In genomic region chr11:98772667-98773171, GRCm38 (mm10) we compare ENCODE assay signal across 9 mouse cellular contexts. TPM values are rescaled to one million over a fixed set of nuclear protein-coding genes. Genes with fewer than 3 reads are reported as not detected.
DNase-seq lines count a peak whose midpoint lies in the region; ATAC-seq lines count a peak whose summit lies in the region.
"Had no signal": no experiment of that assay in that cellular context is flagged by ENCODE, and none has a peak within 500 bp of the region (broad histone marks: within the 10 kb centered on the region; RNA-seq: fewer than 3 reads in every experiment).

No protein-coding gene starts in this region.

- intact Hi-C loops in heart, postnatal 10 days (cut with DNase I) = loop anchor here (2.0 kb wide), 1 partner anchor 14 kb away; no protein-coding TSS in a partner anchor

- no peak for ATAC-seq in liver, embryonic 15.5 days (ENCODE audit: insufficient read depth)
- ATAC-seq in stomach, embryonic 15.5 days (ENCODE audit: insufficient read depth, low FRiP score, low read depth) = no peak

- no peak overlapping the region for H3K4me3 ChIP-seq in liver, embryonic 15.5 days (replicated peaks)
- no peak overlapping the region for H3K4me3 ChIP-seq in stomach, embryonic 15.5 days (replicated peaks)

- DNase-seq in adrenal gland, adult (ENCODE audit: inconsistent age in 2 of 2, low spot score in 1 of 2) = peak; percentile 91 to 96
- no peak for DNase-seq in adrenal gland, postnatal 4 days (ENCODE audit: low spot score in 2 of 2)
- peak; percentile 73 for DNase-seq in urinary bladder, adult 2 months (ENCODE audit: low spot score)
- no peak for DNase-seq in urinary bladder, postnatal 10 days (ENCODE audit: low spot score)
- peak; percentile 90 to 91 for DNase-seq in heart, postnatal 10 days
- DNase-seq in frontal cortex, postnatal 25 days (ENCODE audit: low spot score in 2 of 2) = no peak

- H3K4me1 ChIP-seq in liver, embryonic 15.5 days (replicated peaks) = peaks cover 99% of the 10 kb centered on the region
- peaks cover 64% of the 10 kb centered on the region for H3K4me1 ChIP-seq in stomach, embryonic 15.5 days

- H3K27ac ChIP-seq in liver, embryonic 15.5 days (replicated peaks) = peak overlapping the region; percentile 69
- H3K27ac ChIP-seq in stomach, embryonic 15.5 days = peak overlapping the region; percentile 79
- H3K27ac ChIP-seq: neural tube, embryonic 13.5 days had no signal

- no peaks in the 10 kb centered on the region for H3K27me3 ChIP-seq in liver, embryonic 15.5 days
- no peaks in the 10 kb centered on the region for H3K27me3 ChIP-seq in stomach, embryonic 15.5 days (replicated peaks)
- H3K27me3 ChIP-seq: neural tube, embryonic 13.5 days had no signal

- H3K9ac ChIP-seq in liver, embryonic 15.5 days = no peak overlapping the region
- no peak overlapping the region for H3K9ac ChIP-seq in stomach, embryonic 15.5 days

- no peaks in the 10 kb centered on the region for H3K9me3 ChIP-seq in liver, embryonic 15.5 days (replicated peaks)
- no peaks in the 10 kb centered on the region for H3K9me3 ChIP-seq in stomach, embryonic 15.5 days
- H3K9me3 ChIP-seq: neural tube, embryonic 13.5 days had no signal

- 47% methylated on average over 8 of the region's 8 CpGs for WGBS in liver, embryonic 15.5 days (ENCODE audit: insufficient replicate concordance)
- 49% methylated on average over 8 of the region's 8 CpGs for WGBS in stomach, embryonic 15.5 days

- H3K36me3 ChIP-seq in liver, embryonic 15.5 days (replicated peaks) = peaks cover 17% of the 10 kb centered on the region; the same call in 1 of the 2 replicates
- H3K36me3 ChIP-seq in stomach, embryonic 15.5 days = peaks cover 16% of the 10 kb centered on the region; the same call in 1 of the 2 replicates

- peak overlapping the region; percentile 30 for H3K4me2 ChIP-seq in liver, embryonic 15.5 days
- H3K4me2 ChIP-seq in stomach, embryonic 15.5 days = peak overlapping the region; percentile 83; the same call in 1 of the 2 replicates

RNA-seq across cellular contexts. Expression of gene Nr1d1, which starts 2.4 kb away (rescaled TPM):
- 100 to 1,000 TPM; 104 to 115 TPM for total RNA-seq in adrenal gland, postnatal 4 days (2021)
- polyA plus RNA-seq in urinary bladder, adult 2 months (2012; rRNA removed) = 119 and 219 TPM in 2 replicates
- total RNA-seq in heart, postnatal 10 days (2021) = 10 to 100 TPM; 31.1 to 32.7 TPM
- polyA plus RNA-seq in liver, embryonic 15.5 days (2015; fragmentation: Nextera tagmentation; extraction: Ambion mirVana) = 0.63 and 0.85 TPM in 2 replicates
- 2.4 and 2.5 TPM in 2 replicates for polyA plus RNA-seq in stomach, embryonic 15.5 days (2015; fragmentation: Nextera tagmentation; extraction: Ambion mirVana)

RNA-seq across cellular contexts. Expression of gene Msl1, which starts 22.6 kb away (rescaled TPM):
- 100 to 1,000 TPM; 119 to 121 TPM for total RNA-seq in adrenal gland, postnatal 4 days (2021)
- 57.0 and 58.7 TPM in 2 replicates for polyA plus RNA-seq in urinary bladder, adult 2 months (2012; rRNA removed)
- total RNA-seq in heart, postnatal 10 days (2021) = 10 to 100 TPM; 70.3 to 83.4 TPM
- 5.2 and 5.8 TPM in 2 replicates for polyA plus RNA-seq in liver, embryonic 15.5 days (2015; fragmentation: Nextera tagmentation; extraction: Ambion mirVana)
- 23.0 and 23.6 TPM in 2 replicates for polyA plus RNA-seq in stomach, embryonic 15.5 days (2015; fragmentation: Nextera tagmentation; extraction: Ambion mirVana)

RNA-seq across cellular contexts. Expression of gene Casc3, which starts 32.0 kb away (rescaled TPM):
- total RNA-seq in adrenal gland, postnatal 4 days (2021) = 10 to 100 TPM; 45.2 to 54.8 TPM
- polyA plus RNA-seq in urinary bladder, adult 2 months (2012; rRNA removed) = 24.7 and 29.5 TPM in 2 replicates
- 10 to 100 TPM; 29.0 to 29.7 TPM for total RNA-seq in heart, postnatal 10 days (2021)
- 14.4 and 16.2 TPM in 2 replicates for polyA plus RNA-seq in liver, embryonic 15.5 days (2015; fragmentation: Nextera tagmentation; extraction: Ambion mirVana)
- 31.7 and 35.3 TPM in 2 replicates for polyA plus RNA-seq in stomach, embryonic 15.5 days (2015; fragmentation: Nextera tagmentation; extraction: Ambion mirVana)

RNA-seq across cellular contexts. Expression of gene Thra, which starts 32.3 kb away (rescaled TPM):
- total RNA-seq in adrenal gland, postnatal 4 days (2021) = 100 to 1,000 TPM; 181 to 195 TPM
- polyA plus RNA-seq in urinary bladder, adult 2 months (2012; rRNA removed) = 62.2 and 88.1 TPM in 2 replicates
- 100 to 1,000 TPM; 172 to 190 TPM for total RNA-seq in heart, postnatal 10 days (2021)
- polyA plus RNA-seq in liver, embryonic 15.5 days (2015; fragmentation: Nextera tagmentation; extraction: Ambion mirVana) = 7.2 and 7.6 TPM in 2 replicates
- 42.7 and 44.7 TPM in 2 replicates for polyA plus RNA-seq in stomach, embryonic 15.5 days (2015; fragmentation: Nextera tagmentation; extraction: Ambion mirVana)

RNA-seq across cellular contexts. Expression of gene Med24, which starts 43.5 kb away (rescaled TPM):
- total RNA-seq in adrenal gland, postnatal 4 days (2021) = 10 to 100 TPM; 75.7 to 84.8 TPM
- 29.6 and 32.8 TPM in 2 replicates for polyA plus RNA-seq in urinary bladder, adult 2 months (2012; rRNA removed)
- 10 to 100 TPM; 44.9 to 52.1 TPM for total RNA-seq in heart, postnatal 10 days (2021)
- polyA plus RNA-seq in liver, embryonic 15.5 days (2015; fragmentation: Nextera tagmentation; extraction: Ambion mirVana) = 24.2 and 27.7 TPM in 2 replicates
- 36.4 and 39.7 TPM in 2 replicates for polyA plus RNA-seq in stomach, embryonic 15.5 days (2015; fragmentation: Nextera tagmentation; extraction: Ambion mirVana)

Comparison
In these comparisons a context has a peak if more than half of its experiments do, and no peak if none do; other contexts are left out.
1. DNase-seq: peak in adrenal gland, adult (2 of 2), urinary bladder, adult 2 months (single experiment) and heart, postnatal 10 days (2 of 2); none in adrenal gland, postnatal 4 days (0 of 2), urinary bladder, postnatal 10 days (single experiment) and frontal cortex, postnatal 25 days (0 of 2).
2. RNA of gene Nr1d1, which starts 2.4 kb away (polyA plus RNA-seq): 119 to 219 TPM in urinary bladder, adult 2 months; 2.4 to 2.5 TPM in stomach, embryonic 15.5 days and 0.63 to 0.85 TPM in liver, embryonic 15.5 days; every median in the first group is over 10 times any median in the second.